Mouse (Mus musculus): ENCODE measurements around the gene Morc2a. TPM values are rescaled to one million over a fixed set of nuclear protein-coding genes. Genes with fewer than 3 reads are reported as not detected.

Morc2a gene
- total RNA-seq, 2 experiments from 2014 or later, result 22.0 to 23.9 TPM

- intact Hi-C loops (cut with DNase I), result no loop called here
Measured at GRCm38 (mm10) chr11:3725331-3726054, 76.5 kb downstream of the Morc2a start.

GRCm38 (mm10) chr11:3727438-3728105 lies 78.6 kb downstream of the Morc2a start:
- no peak for DNase-seq (ENCODE audit: low spot score)
- intact Hi-C loops (cut with DNase I), result no loop called here

More at GRCm38 (mm10) chr11:3725331-3726054, 76.5 kb downstream of the Morc2a start:
- no peak for DNase-seq (ENCODE audit: low spot score)

- intact Hi-C loops (cut with DNase I), result no loop called here
- DNase-seq (ENCODE audit: low spot score), result no peak
Measured at GRCm38 (mm10) chr11:3731469-3731868, 82.5 kb downstream of the Morc2a start.

GRCm38 (mm10) chr11:3733933-3734636 lies 85.1 kb downstream of the Morc2a start:
- intact Hi-C loops (cut with DNase I), result no loop called here
- no peak for DNase-seq (ENCODE audit: low spot score)

- intact Hi-C loops (cut with DNase I), result no loop called here
- no peak for DNase-seq (ENCODE audit: low spot score)
Measured at GRCm38 (mm10) chr11:3735715-3736114, 86.7 kb downstream of the Morc2a start.

GRCm38 (mm10) chr11:3738778-3739177 lies 89.8 kb downstream of the Morc2a start:
- intact Hi-C loops (cut with DNase I), result no loop called here

More at GRCm38 (mm10) chr11:3738778-3739177, 89.8 kb downstream of the Morc2a start:
- DNase-seq (ENCODE audit: low spot score), result no peak

Other genes starting within 250 kb of the Morc2a start
- gene Limk2, start 240.0 kb upstream of the Morc2a start, total RNA-seq (2021), result 10 to 100 TPM; 17.2 to 18.5 TPM
- 10 to 100 TPM; 19.5 to 20.2 TPM for gene Rnf185, start 196.8 kb upstream of the Morc2a start, total RNA-seq (2021)
- gene Pla2g3, start 160.9 kb upstream of the Morc2a start, total RNA-seq (2021), result not detected
- 10 to 100 TPM; 29.4 to 30.6 TPM for gene Inpp5j, start 144.4 kb upstream of the Morc2a start, total RNA-seq (2021)
- gene Selenom, start 134.5 kb upstream of the Morc2a start, total RNA-seq (2021), result 10 to 100 TPM; 40.6 to 44.9 TPM
- gene Smtn, start 108.6 kb upstream of the Morc2a start, total RNA-seq (2021), result 100 to 1,000 TPM; 170 to 174 TPM
- 10 to 100 TPM in 1 of 2 experiments, 1 to 10 TPM in 1; 9.8 to 11.4 TPM for gene Osbp2, start 214.7 kb downstream of the Morc2a start, total RNA-seq (2021)
- under 1 TPM; 0.42 to 0.96 TPM for gene 4921536K21Rik, start 245.9 kb downstream of the Morc2a start, total RNA-seq (2021)
- gene Dusp18, start 246.0 kb downstream of the Morc2a start, total RNA-seq (2021), result 10 to 100 TPM; 24.8 to 45.0 TPM

Measured in heart, postnatal 25 days (tissue).